Mouse (Mus musculus) 416B (cell line): ENCODE measurements at regions not wholly inside any gene's neighbourhood (a gene's known extent, or its start where the extent isn't known, plus 50 kb on each side); places are given as distances from the start of the nearest gene placed in this dataset.

Source experiments
- DNase-seq: peaks from one replicate; pipeline ENCODE4 v3.0.0; 2011; ENCODE audit warnings: low read depth

- no peak for DNase-seq
Measured at GRCm38 (mm10) chr3:34593279-34593678, 56.9 kb upstream of the Sox2 start.

DNA sequence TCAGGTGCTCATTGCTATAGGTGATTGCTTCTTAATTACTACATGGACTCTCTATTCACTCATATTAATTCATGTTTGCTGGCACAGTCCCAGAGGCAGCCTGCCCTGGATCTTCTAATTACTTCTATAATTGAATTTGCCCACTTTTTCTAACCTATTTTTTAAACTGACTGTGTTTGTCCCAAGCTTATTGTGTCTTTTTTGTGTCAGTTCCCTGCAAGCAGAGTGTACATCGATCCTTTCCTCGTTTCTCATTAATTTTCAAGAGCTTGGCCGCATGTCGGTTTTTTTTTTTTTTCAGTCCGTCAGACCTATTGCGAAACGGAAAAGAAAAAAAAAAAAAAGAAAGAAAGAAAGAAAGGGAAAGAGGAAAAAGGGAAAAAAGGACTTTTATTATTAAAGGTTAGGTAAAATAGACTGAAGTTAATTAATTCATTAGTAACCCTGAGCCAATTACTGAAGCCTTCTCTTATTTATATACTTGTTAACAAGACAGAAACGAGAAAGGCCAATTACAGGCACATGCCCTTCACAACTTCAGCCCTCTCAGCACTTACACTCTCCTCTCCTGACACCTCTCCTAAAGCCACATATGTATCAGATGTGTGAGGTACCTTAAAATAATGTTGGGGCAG is 72.2 kb upstream of the Sox2 start:
- DNase-seq: no peak

DNA sequence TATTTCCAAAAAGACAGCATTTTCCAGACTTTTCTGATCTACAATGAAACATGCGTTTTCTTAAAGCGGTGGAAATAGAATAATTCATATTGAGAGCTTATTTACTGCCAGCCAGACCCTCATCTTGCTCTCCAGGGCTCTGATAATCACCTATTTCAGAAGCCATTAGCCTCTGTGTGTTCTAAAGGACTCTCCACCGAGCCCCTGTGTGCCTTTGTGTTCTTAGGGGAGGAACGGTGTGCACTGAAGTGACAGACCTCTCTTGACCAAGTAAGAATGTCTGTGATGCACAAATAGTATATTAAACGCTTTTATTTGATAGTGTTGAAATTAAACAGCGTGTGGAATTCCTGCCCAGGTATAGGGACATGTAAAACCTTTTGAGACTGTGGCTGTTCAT is 73.1 kb upstream of the Sox2 start:
- no peak for DNase-seq

GRCm38 (mm10) chr3:34576159-34576558 is 74.0 kb upstream of the Sox2 start:
- DNase-seq: no peak

- DNase-seq: no peak
Measured at GRCm38 (mm10) chr3:34574711-34575350, 75.4 kb upstream of the Sox2 start.

DNA sequence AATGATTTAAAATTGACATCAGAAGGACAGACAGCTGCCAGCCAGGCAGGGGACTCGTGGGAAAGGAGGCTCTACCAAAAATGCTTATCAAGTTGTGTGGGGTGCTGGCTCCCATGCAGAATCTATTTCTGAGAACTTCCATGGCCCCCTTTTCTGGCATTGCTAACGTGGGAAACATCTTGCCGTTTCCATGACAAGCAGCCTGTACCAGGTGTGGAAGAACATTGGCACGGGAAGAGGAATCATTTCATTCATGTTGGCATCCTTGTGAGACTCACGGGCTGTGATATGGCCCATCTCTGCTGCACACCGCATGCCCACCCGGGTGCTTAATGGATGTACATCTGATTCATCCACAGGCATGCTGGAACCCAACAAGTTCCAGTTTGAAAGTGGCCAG is 76.9 kb upstream of the Sox2 start:
- no peak for DNase-seq

DNA sequence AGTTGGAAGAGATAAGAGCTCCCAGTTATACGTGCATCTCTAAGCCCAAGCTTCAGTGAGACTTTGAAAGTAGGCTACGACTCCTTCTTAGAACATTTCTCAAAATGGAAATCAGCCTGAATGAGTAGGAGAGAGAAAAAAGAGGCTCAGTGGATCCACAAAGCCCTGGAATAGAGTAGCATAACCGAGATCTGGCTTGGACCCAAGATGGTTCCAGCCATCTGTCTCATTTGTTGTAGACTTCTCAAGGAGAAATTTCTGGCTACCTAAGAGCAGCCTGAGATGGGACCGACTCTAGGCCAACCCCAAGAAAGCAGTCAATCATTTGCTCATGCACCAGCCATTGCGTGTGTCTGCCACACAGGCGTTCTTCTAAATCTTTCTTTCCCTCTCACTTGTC is 78.1 kb upstream of the Sox2 start:
- DNase-seq: no peak

- no peak for DNase-seq
Measured at GRCm38 (mm10) chr3:34571630-34572029, 78.6 kb upstream of the Sox2 start.

DNA sequence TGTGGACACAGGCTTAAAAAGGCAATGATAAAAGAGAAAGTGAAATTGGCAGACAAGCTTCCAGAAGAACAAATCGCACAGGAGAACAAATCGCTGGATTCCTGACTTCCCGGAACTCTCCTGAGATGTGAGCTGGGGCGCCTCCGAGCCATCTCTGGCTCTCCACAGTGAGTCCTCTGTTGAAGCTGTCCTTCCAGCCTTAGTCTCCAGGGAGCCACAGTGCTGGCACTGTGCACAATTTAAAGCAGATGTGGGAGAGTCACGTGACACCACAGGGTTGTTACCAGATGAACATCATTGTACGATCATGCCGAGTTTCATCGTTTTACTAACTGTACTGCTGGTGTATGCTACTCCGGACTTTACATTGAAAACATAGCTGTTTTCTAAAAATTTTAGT is 80.2 kb upstream of the Sox2 start:
- DNase-seq: no peak

GRCm38 (mm10) chr3:34568086-34568650 is 82.0 kb upstream of the Sox2 start:
- no peak for DNase-seq

DNA sequence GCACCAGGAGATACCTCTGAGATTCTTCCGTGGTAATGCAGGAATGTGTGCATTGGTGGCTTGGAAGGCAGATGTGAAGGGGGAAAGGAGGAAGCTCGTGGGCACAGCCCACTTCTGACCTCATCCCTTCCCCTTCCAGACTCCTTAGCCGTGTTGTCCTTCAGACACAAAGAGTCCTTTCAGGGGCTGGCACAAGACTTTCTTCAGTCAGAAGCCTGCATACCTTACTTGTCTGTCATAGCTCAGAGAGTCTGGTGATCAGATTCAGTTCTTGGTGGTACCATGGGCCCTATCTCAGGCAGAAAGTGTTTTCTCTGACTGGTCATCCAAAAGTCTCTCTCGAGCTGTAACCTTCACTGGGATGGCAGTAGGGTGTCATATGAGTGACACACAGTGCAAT is 84.8 kb upstream of the Sox2 start:
- DNase-seq: no peak

DNA sequence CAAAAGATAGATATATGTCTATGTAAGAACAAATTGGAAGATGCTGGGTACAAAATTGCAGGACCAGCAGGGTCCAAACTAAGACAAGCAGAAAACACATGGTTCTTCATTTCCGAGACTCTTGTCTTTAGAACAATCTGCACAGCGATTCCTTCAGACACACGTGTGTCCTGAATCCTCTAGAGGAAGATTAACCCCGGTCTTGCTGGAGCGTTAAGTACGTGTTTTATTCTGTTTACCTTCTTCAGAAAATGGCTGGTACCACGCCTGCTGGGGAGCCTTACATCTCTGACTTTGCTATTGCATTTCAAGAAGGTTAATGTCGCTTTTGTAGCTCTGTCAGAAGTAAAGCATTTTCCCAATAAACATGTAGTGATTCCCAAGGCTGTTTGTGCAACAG is 87.3 kb upstream of the Sox2 start:
- no peak for DNase-seq

DNA sequence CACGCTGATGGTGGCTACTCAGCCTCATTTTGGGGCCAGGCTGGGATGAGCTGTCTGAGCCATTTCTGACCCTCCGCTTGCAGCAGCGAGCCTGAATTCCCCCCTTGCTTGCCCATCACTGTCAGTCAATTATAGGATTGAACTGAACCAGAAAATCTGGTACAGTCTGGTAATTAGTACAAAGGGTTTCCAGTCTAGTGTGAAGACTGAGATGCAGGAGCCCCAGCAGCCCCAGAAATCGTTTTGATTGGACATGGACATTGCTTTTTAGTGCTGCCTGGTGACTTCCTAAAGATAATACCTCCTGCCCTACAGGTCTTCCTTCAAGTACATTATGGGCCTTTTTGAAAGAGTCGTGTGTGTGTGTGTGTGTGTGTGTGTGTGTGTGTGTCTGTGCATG is 88.5 kb upstream of the Sox2 start:
- no peak for DNase-seq

GRCm38 (mm10) chr3:34559841-34560703 is 90.1 kb upstream of the Sox2 start:
- DNase-seq: no peak

- no peak for DNase-seq
Measured at GRCm38 (mm10) chr3:34558821-34559520, 91.2 kb upstream of the Sox2 start.

GRCm38 (mm10) chr3:34552542-34553208 is 97.5 kb upstream of the Sox2 start:
- no peak for DNase-seq

DNA sequence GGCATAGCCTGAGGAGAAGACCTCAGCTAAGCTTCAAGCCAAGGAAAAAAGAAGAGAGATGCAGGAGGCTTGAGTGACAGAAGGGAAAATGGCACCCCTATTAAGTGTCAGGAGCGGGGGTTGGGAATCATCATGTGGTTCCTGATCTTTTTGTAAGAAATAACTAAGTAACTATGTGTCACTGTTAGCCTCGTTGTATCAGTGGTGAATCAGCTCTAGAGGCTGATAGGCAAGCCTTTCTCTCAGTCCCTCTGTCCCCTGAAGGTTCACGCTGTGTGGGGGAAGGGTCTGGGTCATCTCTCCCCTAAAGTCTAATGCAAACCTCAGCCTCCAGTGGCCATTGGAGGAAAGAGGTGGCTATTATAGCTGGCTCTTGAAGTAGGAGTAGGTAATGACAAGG is 99.1 kb upstream of the Sox2 start:
- DNase-seq: no peak

GRCm38 (mm10) chr3:34550189-34550588 is 100.0 kb upstream of the Sox2 start:
- no peak for DNase-seq

DNA sequence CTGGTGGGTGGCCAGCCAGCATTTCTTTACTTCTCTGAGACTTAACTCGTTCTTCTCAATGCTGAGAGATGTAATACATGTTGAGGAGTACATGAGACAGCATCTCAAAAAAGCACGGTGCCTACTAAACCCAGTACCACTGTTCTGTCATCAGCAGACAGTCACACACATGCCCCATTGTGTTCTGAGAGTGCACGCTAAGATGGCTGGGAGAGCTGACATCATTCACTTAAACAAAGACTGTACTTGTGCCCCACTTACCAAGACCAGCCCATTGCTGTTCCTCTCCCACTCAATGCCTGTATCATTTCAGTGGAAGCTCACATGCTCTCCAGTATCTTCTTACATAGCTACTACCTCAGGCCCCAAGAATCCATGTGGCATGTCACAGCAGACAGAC is 117.8 kb upstream of the Sox2 start:
- no peak for DNase-seq

DNA sequence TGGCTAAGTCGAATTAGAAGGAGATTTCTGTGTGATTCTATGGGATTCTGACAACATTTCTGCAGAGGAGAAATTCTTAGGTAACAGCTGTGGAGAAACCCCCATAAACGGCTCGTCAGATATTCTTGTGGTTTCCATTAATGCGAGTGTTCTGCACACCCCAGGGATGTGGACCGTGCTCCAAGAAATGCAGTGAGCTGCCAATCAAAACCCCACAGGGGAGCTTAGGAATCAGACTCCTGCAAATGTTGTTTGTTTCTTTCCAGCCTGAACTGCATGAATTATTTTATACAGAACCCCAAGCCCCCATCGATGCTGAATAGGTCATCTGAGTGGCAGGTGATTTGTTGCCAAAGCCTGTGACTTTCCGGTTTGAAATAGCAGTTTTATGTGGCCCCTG is 118.4 kb upstream of the Sox2 start:
- no peak for DNase-seq

- DNase-seq: no peak
Measured at GRCm38 (mm10) chr3:34527546-34527945, 122.7 kb upstream of the Sox2 start.

- DNase-seq: peak; percentile 9
Measured at GRCm38 (mm10) chr3:34525730-34526129, 124.5 kb upstream of the Sox2 start.
